Mouse (Mus musculus) testis, adult 2 months (tissue): ENCODE measurements at regions not wholly inside any gene's neighbourhood (a gene's known extent, or its start where the extent isn't known, plus 50 kb on each side); places are given as distances from the start of the nearest gene placed in this dataset.

Experiments
- H3K27ac ChIP-seq: fragments of 200-500 bp; 2 replicates; pipeline ENCODE4 v1.5.1; 2012; ENCODE audit warnings: low read depth, low read length; ENCODE audit not compliant: control insufficient read depth, insufficient read depth
- H3K27me3 ChIP-seq: fragments of 200-500 bp; 2 replicates; pipeline ENCODE4 v1.6.1; 2012; ENCODE audit warnings: mild to moderate bottlenecking, low read length, moderate library complexity; ENCODE audit not compliant: control insufficient read depth, insufficient read depth
- H3K36me3 ChIP-seq: fragments of 200-500 bp; 2 replicates; pipeline ENCODE4 v1.6.1; 2012; ENCODE audit warnings: mild to moderate bottlenecking, low read length; ENCODE audit not compliant: control insufficient read depth, insufficient read depth
- H3K4me1 ChIP-seq: fragments of 200-500 bp; 2 replicates; pipeline ENCODE4 v1.6.1; 2012; ENCODE audit warnings: low read length; ENCODE audit not compliant: control insufficient read depth, insufficient read depth
- H3K4me3 ChIP-seq: fragments of 200-500 bp; 2 replicates; pipeline ENCODE4 v1.5.1; 2012; ENCODE audit warnings: low read depth, mild to moderate bottlenecking, low read length, moderate library complexity, mixed read lengths; ENCODE audit not compliant: control insufficient read depth
- CTCF ChIP-seq: fragments of 200-500 bp; IDR thresholded peaks from 2 replicates; pipeline ENCODE4 v1.5.1; 2012; ENCODE audit warnings: low read depth, mild to moderate bottlenecking, inconsistent platforms, low read length, moderate library complexity; ENCODE audit not compliant: control insufficient read depth, insufficient read depth, insufficient replicate concordance
- POLR2A ChIP-seq: fragments of 200-500 bp; IDR thresholded peaks from 2 replicates; pipeline ENCODE4 v1.6.1; 2012; ENCODE audit warnings: low read depth, mild to moderate bottlenecking, inconsistent platforms, low read length, moderate library complexity; ENCODE audit not compliant: control insufficient read depth

- Histone ChIP-seq H3K36me3 (no peaks in the 10 kb centered on the region), H3K27me3 (no peaks in the 10 kb centered on the region), H3K4me1 (no peaks in the 10 kb centered on the region), H3K27ac (no peak overlapping the region), H3K4me3 (no peak overlapping the region)
- no peak for TF ChIP-seq CTCF
- no peak for TF ChIP-seq POLR2A
These were observed 885.8 kb upstream of the Ddx18 start for GRCm38 (mm10) chr1:122453617-122454016.

- Histone ChIP-seq H3K27me3 (no peaks in the 10 kb centered on the region), H3K27ac (no peak overlapping the region), H3K36me3 (no peaks in the 10 kb centered on the region), H3K4me1 (no peaks in the 10 kb centered on the region), H3K4me3 (no peak overlapping the region)
- TF ChIP-seq POLR2A = no peak
- TF ChIP-seq CTCF = peak; percentile 22; the same call in 1 of the 2 replicates
These were observed 871.6 kb upstream of the Ddx18 start for GRCm38 (mm10) chr1:122439358-122439757.

- TF ChIP-seq POLR2A = no peak
- TF ChIP-seq CTCF = no peak
These were observed 855.7 kb upstream of the Ddx18 start for GRCm38 (mm10) chr1:122423503-122423902.

GRCm38 (mm10) chr1:122396342-122396741 lies 828.6 kb upstream of the Ddx18 start:
- no peak overlapping the region for H3K4me3 ChIP-seq
- no peaks in the 10 kb centered on the region for H3K36me3 ChIP-seq
- H3K27ac ChIP-seq = no peak overlapping the region
- TF ChIP-seq CTCF (no peak), POLR2A (no peak)
- no peaks in the 10 kb centered on the region for H3K4me1 ChIP-seq
- no peaks in the 10 kb centered on the region for H3K27me3 ChIP-seq

More at GRCm38 (mm10) chr1:122423503-122423902, 855.7 kb upstream of the Ddx18 start:
- H3K36me3 ChIP-seq = no peaks in the 10 kb centered on the region
- H3K4me1 ChIP-seq = no peaks in the 10 kb centered on the region
- H3K27ac ChIP-seq = no peak overlapping the region
- no peak overlapping the region for H3K4me3 ChIP-seq
- no peaks in the 10 kb centered on the region for H3K27me3 ChIP-seq

- TF ChIP-seq CTCF (no peak), POLR2A (no peak)
- Histone ChIP-seq H3K27ac (no peak overlapping the region), H3K36me3 (no peaks in the 10 kb centered on the region), H3K4me3 (no peak overlapping the region), H3K27me3 (no peaks in the 10 kb centered on the region), H3K4me1 (no peaks in the 10 kb centered on the region)
These were observed 826.0 kb upstream of the Ddx18 start for GRCm38 (mm10) chr1:122393660-122394355.

- no peak for TF ChIP-seq POLR2A
- TF ChIP-seq CTCF = no peak
- Histone ChIP-seq H3K27me3 (no peaks in the 10 kb centered on the region), H3K4me1 (no peaks in the 10 kb centered on the region), H3K27ac (no peak overlapping the region), H3K4me3 (no peak overlapping the region), H3K36me3 (no peaks in the 10 kb centered on the region)
These were observed 789.2 kb upstream of the Ddx18 start for GRCm38 (mm10) chr1:122357015-122357414.

GRCm38 (mm10) chr1:122351530-122351929 lies 783.7 kb upstream of the Ddx18 start:
- Histone ChIP-seq H3K4me1 (no peaks in the 10 kb centered on the region), H3K27ac (no peak overlapping the region), H3K27me3 (no peaks in the 10 kb centered on the region), H3K36me3 (no peaks in the 10 kb centered on the region), H3K4me3 (no peak overlapping the region)
- TF ChIP-seq POLR2A (no peak), CTCF (no peak)

- Histone ChIP-seq H3K4me1 (no peaks in the 10 kb centered on the region), H3K36me3 (no peaks in the 10 kb centered on the region), H3K4me3 (no peak overlapping the region), H3K27ac (no peak overlapping the region), H3K27me3 (no peaks in the 10 kb centered on the region)
- TF ChIP-seq POLR2A = no peak
- TF ChIP-seq CTCF = no peak
These were observed 765.5 kb upstream of the Ddx18 start for GRCm38 (mm10) chr1:122333267-122333666.
